Mouse (Mus musculus) limb, embryonic 12.5 days (tissue): ENCODE measurements around the gene Sema3f. TPM values are rescaled to one million over a fixed set of nuclear protein-coding genes. Genes with fewer than 3 reads are reported as not detected.

Source experiments
- ATAC-seq: fragments of 200-750 bp; cut with Nextera tagmentation; 2 replicates; pipeline ENCODE4 v1.8.0; 2017; ENCODE audit warnings: low read depth, moderate TSS enrichment; ENCODE audit not compliant: insufficient number of reproducible peaks, insufficient read depth, low FRiP score, low TSS enrichment
- H3K27ac ChIP-seq: fragments of 300-500 bp; sonication (generic); 2 replicates; pipeline ENCODE4 v1.5.1; 2016; ENCODE audit warnings: mild to moderate bottlenecking, moderate library complexity
- H3K27me3 ChIP-seq: fragments of 300-500 bp; sonication (generic); 2 replicates; pipeline ENCODE4 v1.6.1; 2016; ENCODE audit warnings: mild to moderate bottlenecking, moderate library complexity
- H3K36me3 ChIP-seq: fragments of 300-500 bp; sonication (generic); 2 replicates; pipeline ENCODE4 v1.6.1; 2016; ENCODE audit warnings: mild to moderate bottlenecking, moderate library complexity
- H3K4me1 ChIP-seq: fragments of 300-500 bp; sonication (generic); replicated peaks from 2 replicates; pipeline ENCODE4 v1.6.1; 2016
- H3K4me2 ChIP-seq: fragments of 300-500 bp; sonication (generic); 2 replicates; pipeline ENCODE4 v1.6.1; 2016; ENCODE audit warnings: mild to moderate bottlenecking, moderate library complexity
- H3K4me3 ChIP-seq: fragments of 300-500 bp; sonication (generic); replicated peaks from 2 replicates; pipeline ENCODE4 v1.5.1; 2016; ENCODE audit warnings: mild to moderate bottlenecking
- H3K9ac ChIP-seq: fragments of 300-500 bp; sonication (generic); replicated peaks from 2 replicates; pipeline ENCODE4 v1.6.1; 2016; ENCODE audit warnings: mild to moderate bottlenecking, moderate library complexity
- H3K9me3 ChIP-seq: fragments of 300-500 bp; sonication (generic); 2 replicates; pipeline ENCODE4 v1.6.1; 2016; ENCODE audit warnings: mild to moderate bottlenecking, moderate library complexity
- WGBS: fragments of 180-500 bp; shearing (Covaris S2); methylation state at CpG from one replicate; pipeline ENCODE4 v1.1.7; 2016; 5-methylcytosine and 5-hydroxymethylcytosine counted together
- polyA plus RNA-seq: library from polyadenylated mRNA; unstranded; fragments of >200 nt; fragmentation: Nextera tagmentation; extraction: Ambion mirVana; gene quantifications from 2 replicates; pipeline ENCODE4 v1.2.1, GENCODE M21; 2016

The Sema3f gene
- polyA plus RNA-seq, 1 experiment from 2014 or later: 47.6 TPM

- Histone ChIP-seq H3K36me3 (peaks cover 15% of the 10 kb centered on the region), H3K4me3 (no peak overlapping the region), H3K27me3 (no peaks in the 10 kb centered on the region), H3K27ac (peak overlapping the region; percentile 96), H3K9me3 (no peaks in the 10 kb centered on the region), H3K9ac (peak overlapping the region; percentile 45; the same call in 1 of the 2 replicates), H3K4me2 (peak overlapping the region; percentile 60; the same call in 1 of the 2 replicates), H3K4me1 (peaks cover 54% of the 10 kb centered on the region)
- ATAC-seq: no peak
- WGBS: 36% methylated on average over 7 of the region's 7 CpGs
Measured at GRCm38 (mm10) chr9:107734567-107734971, 24.3 kb upstream of the Sema3f start.

DNA sequence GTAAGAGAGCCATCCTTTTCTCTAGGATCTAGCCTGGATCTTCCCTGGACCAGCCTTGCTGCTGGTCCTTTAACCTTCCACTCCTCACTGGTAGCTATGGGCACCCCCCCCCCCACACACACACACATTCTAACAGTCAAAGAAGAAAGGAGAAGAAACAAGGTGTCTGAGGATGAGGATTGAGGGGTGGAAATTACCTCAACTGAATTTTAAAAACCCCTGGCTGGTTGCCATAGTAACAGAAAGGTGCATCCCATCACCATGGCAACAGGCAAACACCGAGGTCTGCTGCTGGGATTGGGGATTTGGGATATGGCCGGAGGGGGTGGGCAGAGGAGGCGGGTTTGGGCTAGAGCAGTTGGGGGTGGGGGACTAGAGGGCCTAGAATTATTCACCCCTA, 19.4 kb upstream of the Sema3f start:
- Histone ChIP-seq H3K27me3 (no peaks in the 10 kb centered on the region), H3K4me1 (peaks cover 67% of the 10 kb centered on the region), H3K9me3 (no peaks in the 10 kb centered on the region), H3K9ac (no peak overlapping the region), H3K27ac (peak overlapping the region; percentile 70), H3K4me3 (no peak overlapping the region), H3K4me2 (no peak overlapping the region), H3K36me3 (no peaks in the 10 kb centered on the region)
- no peak for ATAC-seq
- 25% methylated on average over 3 of the region's 3 CpGs for WGBS

DNA sequence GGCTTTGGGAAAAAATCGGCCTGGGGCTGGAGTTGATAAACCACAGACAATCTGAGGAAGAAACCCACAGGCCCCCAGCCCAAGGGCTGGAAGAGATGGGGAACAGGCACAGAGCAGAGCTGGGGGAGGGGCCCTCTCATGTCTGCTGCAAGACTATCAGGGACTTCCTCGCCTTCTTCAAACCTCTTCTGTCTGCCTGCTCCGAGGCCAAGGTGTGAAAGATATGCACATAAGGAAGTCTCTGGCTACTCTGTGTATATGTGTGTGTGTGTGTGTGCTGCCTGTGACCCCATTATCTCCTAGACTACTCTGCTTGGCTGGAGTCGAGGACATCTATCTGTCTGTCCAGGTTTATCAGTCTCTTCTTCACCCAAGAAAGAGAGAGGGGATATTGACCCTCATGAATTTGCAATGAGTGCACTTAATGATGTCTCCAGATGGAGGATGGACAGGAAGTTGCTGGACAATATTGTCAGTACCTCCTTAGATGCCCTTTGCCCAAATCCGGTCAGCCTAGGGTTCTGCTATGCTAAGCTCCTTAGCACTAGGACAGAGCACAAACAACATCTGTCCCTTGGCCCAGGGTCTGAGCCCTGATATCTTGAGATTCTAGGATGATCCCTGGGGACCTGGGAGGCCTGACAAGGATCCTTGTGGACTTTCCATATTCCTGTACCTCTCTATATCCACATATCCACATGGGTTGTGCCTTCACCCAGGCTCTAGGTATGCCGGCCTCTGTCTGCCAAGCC, 18.8 kb upstream of the Sema3f start:
- Histone ChIP-seq H3K4me1 (peaks cover 67% of the 10 kb centered on the region), H3K9me3 (no peaks in the 10 kb centered on the region), H3K4me3 (no peak overlapping the region), H3K9ac (no peak overlapping the region), H3K36me3 (no peaks in the 10 kb centered on the region), H3K27ac (peak overlapping the region; percentile 45; the same call in 1 of the 2 replicates), H3K27me3 (no peaks in the 10 kb centered on the region), H3K4me2 (no peak overlapping the region)
- no peak for ATAC-seq
- 62% methylated on average over 6 of the region's 6 CpGs for WGBS

DNA sequence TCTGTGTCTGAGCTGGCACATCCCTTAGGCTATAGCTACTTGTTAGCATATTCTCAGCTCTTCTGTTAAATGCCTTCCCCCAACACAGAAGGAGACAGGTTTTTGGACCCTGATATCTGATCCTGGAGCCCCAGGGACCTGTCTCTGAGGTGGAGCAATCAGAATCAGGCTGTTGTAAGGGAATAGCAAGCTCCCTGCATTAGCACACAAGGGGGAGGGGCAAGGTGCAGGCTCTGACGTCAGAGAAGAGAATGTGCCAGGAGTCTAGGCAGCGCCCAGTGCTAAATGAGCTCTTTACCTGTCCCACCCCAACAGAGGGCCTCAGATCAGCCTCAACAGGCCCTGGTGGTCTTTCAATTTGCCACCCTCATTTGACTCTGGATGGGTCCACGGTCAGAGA, 16.8 kb upstream of the Sema3f start:
- no peak for ATAC-seq
- H3K9ac ChIP-seq: no peak overlapping the region
- 39% methylated on average over 3 of the region's 3 CpGs for WGBS

GRCm38 (mm10) chr9:107724796-107725195, 14.5 kb upstream of the Sema3f start:
- H3K27me3 ChIP-seq: no peaks in the 10 kb centered on the region
- no peak overlapping the region for H3K4me2 ChIP-seq
- H3K9me3 ChIP-seq: no peaks in the 10 kb centered on the region
- H3K27ac ChIP-seq: peak overlapping the region; percentile 89
- 81% methylated on average over 1 of the region's 1 CpGs for WGBS
- no peak overlapping the region for H3K4me3 ChIP-seq
- ATAC-seq: no peak
- no peak overlapping the region for H3K9ac ChIP-seq
- peaks cover 81% of the 10 kb centered on the region for H3K4me1 ChIP-seq
- H3K36me3 ChIP-seq: no peaks in the 10 kb centered on the region

More for the DNA sequence above, 16.8 kb upstream of the Sema3f start:
- no peaks in the 10 kb centered on the region for H3K36me3 ChIP-seq
- H3K9me3 ChIP-seq: no peaks in the 10 kb centered on the region
- H3K4me3 ChIP-seq: no peak overlapping the region
- peak overlapping the region; percentile 57 for H3K27ac ChIP-seq
- H3K27me3 ChIP-seq: no peaks in the 10 kb centered on the region
- H3K4me1 ChIP-seq: peaks cover 87% of the 10 kb centered on the region
- no peak overlapping the region for H3K4me2 ChIP-seq

- Histone ChIP-seq H3K4me1 (peaks cover 72% of the 10 kb centered on the region), H3K27me3 (no peaks in the 10 kb centered on the region), H3K36me3 (no peaks in the 10 kb centered on the region), H3K4me2 (peak overlapping the region; percentile 44), H3K9ac (no peak overlapping the region; the same call in 1 of the 2 replicates), H3K9me3 (no peaks in the 10 kb centered on the region), H3K27ac (peak overlapping the region; percentile 89), H3K4me3 (0 out of 2 replicates have a peak overlapping the region, but pooled peaks have one; percentile 1)
- peak; percentile 67 for ATAC-seq
- WGBS: 3% methylated on average over 11 of the region's 11 CpGs
Measured at GRCm38 (mm10) chr9:107723794-107724531, 13.7 kb upstream of the Sema3f start.

DNA sequence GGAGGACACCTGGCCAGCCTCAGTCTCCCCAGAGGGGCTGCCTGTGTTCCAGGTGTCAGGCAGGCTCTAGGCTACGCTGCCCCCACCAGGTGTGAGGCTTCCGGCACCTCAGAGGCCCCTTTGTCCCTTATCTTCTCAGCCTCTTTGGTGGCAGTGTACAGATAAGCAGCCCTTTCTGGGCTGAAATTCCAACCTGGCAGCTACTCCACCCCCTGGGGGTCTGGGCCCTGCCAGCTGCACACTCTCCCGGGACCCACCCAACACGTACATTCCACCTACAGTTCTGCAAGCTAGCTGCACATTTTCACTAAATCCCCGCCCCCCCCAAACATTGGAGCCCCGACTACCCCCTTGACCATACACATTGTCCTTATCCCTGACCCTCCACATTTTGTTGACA, 13.0 kb upstream of the Sema3f start:
- H3K9me3 ChIP-seq: no peaks in the 10 kb centered on the region
- H3K27me3 ChIP-seq: no peaks in the 10 kb centered on the region
- H3K36me3 ChIP-seq: no peaks in the 10 kb centered on the region
- peak overlapping the region; percentile 44 for H3K4me2 ChIP-seq
- H3K4me3 ChIP-seq: no peak overlapping the region
- H3K27ac ChIP-seq: peak overlapping the region; percentile 89
- WGBS: 18% methylated on average over 6 of the region's 6 CpGs
- H3K9ac ChIP-seq: peak overlapping the region; percentile 31; the same call in 1 of the 2 replicates
- ATAC-seq: no peak
- peaks cover 66% of the 10 kb centered on the region for H3K4me1 ChIP-seq

DNA sequence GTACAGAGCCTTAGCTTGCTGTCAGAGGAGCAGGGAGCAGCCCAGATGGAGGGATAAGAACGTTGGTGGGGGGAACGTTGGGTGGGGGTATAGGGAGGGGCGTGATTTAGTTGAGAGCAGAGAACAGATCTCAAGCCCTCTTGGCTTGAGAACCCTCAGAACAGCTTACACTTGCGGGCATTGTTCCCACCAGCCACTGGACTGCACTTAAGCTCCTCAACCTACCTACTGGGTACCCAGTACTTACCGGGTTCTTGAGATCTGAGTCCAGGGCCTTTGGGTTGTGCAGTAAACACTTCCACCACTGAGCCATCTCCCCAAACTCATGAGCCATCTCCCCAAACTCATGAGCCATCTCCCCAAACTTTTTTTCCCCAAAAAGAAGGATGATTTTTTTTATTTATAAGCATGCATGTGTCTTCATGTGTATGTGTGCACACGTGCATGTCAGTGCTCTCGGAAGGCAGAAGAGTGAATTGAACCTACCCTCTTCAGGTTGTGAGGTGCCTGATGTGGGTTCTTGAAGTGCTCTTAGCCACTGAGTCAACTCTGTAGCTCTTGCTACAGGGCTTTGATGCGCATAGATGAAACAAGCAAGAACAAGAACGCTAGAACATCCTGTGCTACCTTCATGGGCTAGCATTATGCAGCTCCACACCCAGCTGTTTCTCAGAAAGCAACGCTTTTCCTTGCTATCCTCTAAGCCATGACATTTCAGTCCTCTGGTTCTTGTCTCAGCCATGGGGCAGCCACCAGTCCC, 8.7 kb upstream of the Sema3f start:
- Histone ChIP-seq H3K27me3 (no peaks in the 10 kb centered on the region), H3K36me3 (no peaks in the 10 kb centered on the region), H3K4me1 (peaks cover 67% of the 10 kb centered on the region), H3K4me3 (no peak overlapping the region), H3K27ac (no peak overlapping the region), H3K9ac (no peak overlapping the region), H3K9me3 (no peaks in the 10 kb centered on the region), H3K4me2 (no peak overlapping the region)
- ATAC-seq: no peak
- 83% methylated on average over 10 of the region's 10 CpGs for WGBS

- no peak for ATAC-seq
- 9% methylated on average over 6 of the region's 6 CpGs for WGBS
- Histone ChIP-seq H3K9ac (0 out of 2 replicates have a peak overlapping the region, but pooled peaks have one; percentile 1), H3K9me3 (no peaks in the 10 kb centered on the region), H3K4me3 (no peak overlapping the region), H3K27me3 (no peaks in the 10 kb centered on the region), H3K27ac (peak overlapping the region; percentile 94), H3K4me2 (0 out of 2 replicates have a peak overlapping the region, but pooled peaks have one; percentile 16), H3K36me3 (no peaks in the 10 kb centered on the region), H3K4me1 (peaks cover 55% of the 10 kb centered on the region)
Measured at GRCm38 (mm10) chr9:107716951-107717350, 6.7 kb upstream of the Sema3f start.

GRCm38 (mm10) chr9:107715632-107716031, 5.4 kb upstream of the Sema3f start:
- 82% methylated on average over 2 of the region's 2 CpGs for WGBS
- peaks cover 47% of the 10 kb centered on the region for H3K4me1 ChIP-seq

More at GRCm38 (mm10) chr9:107715632-107716031, 5.4 kb upstream of the Sema3f start:
- no peak overlapping the region for H3K4me2 ChIP-seq
- no peak for ATAC-seq
- H3K27ac ChIP-seq: peak overlapping the region; percentile 94
- no peak overlapping the region for H3K9ac ChIP-seq
- H3K9me3 ChIP-seq: no peaks in the 10 kb centered on the region
- no peaks in the 10 kb centered on the region for H3K27me3 ChIP-seq
- no peaks in the 10 kb centered on the region for H3K36me3 ChIP-seq
- H3K4me3 ChIP-seq: no peak overlapping the region
